Mouse (Mus musculus) G1E (cell line): ENCODE measurements at regions not wholly inside any gene's neighbourhood (a gene's known extent, or its start where the extent isn't known, plus 50 kb on each side); places are given as distances from the start of the nearest gene placed in this dataset.

Source experiments
- ATAC-seq: 2 replicates; pipeline ENCODE4 v1.8.0; 2016; ENCODE audit warnings: mild to moderate bottlenecking; ENCODE audit not compliant: insufficient number of reproducible peaks, poor library complexity, low FRiP score, severe bottlenecking; ENCODE audit errors: extremely low read depth
- DNase-seq: peaks from one replicate; pipeline ENCODE4 v3.0.0; 2012; ENCODE audit warnings: low spot score
- H3K27me3 ChIP-seq: 2 replicates; pipeline ENCODE4 v1.6.1; 2012; ENCODE audit warnings: mild to moderate bottlenecking, low read length, inconsistent platforms; ENCODE audit not compliant: insufficient read depth
- H3K36me3 ChIP-seq: replicated peaks from 2 replicates; pipeline ENCODE3; 2012; ENCODE audit warnings: mild to moderate bottlenecking, inconsistent platforms
- H3K4me1 ChIP-seq: 2 replicates; pipeline ENCODE4 v1.6.1; 2012; ENCODE audit warnings: low read depth, low read length, inconsistent platforms, mixed read lengths; ENCODE audit not compliant: insufficient read depth
- H3K4me3 ChIP-seq: 2 replicates; pipeline ENCODE4 v1.5.1; 2012; ENCODE audit warnings: low read depth, mild to moderate bottlenecking, inconsistent platforms, low read length, moderate library complexity, mixed read lengths
- H3K9me3 ChIP-seq: replicated peaks from 2 replicates; pipeline ENCODE4 v1.6.1; 2012; ENCODE audit warnings: inconsistent platforms
- CTCF ChIP-seq: IDR thresholded peaks from 2 replicates; pipeline ENCODE4 v1.5.1; 2012; ENCODE audit warnings: low read depth, low read length, inconsistent platforms, mixed read lengths
- GATA1 ChIP-seq: IDR thresholded peaks from 2 replicates; pipeline ENCODE4 v1.6.1; 2012; ENCODE audit warnings: borderline replicate concordance, low read length, inconsistent platforms, mixed read lengths
- GATA2 ChIP-seq: IDR thresholded peaks from 2 replicates; pipeline ENCODE4 v1.6.1; 2012; ENCODE audit warnings: low read depth, low read length, inconsistent platforms, borderline replicate concordance
- POLR2AphosphoS5 ChIP-seq: IDR thresholded peaks from 2 replicates; pipeline ENCODE4 v1.6.1; 2012; ENCODE audit warnings: low read depth, low read length, inconsistent platforms; ENCODE audit not compliant: insufficient replicate concordance
- TAL1 ChIP-seq: conservative IDR thresholded peaks from 2 replicates; pipeline ENCODE4 v1.6.1; 2012; ENCODE audit warnings: low read depth, low read length, inconsistent platforms, mixed read lengths

- Histone ChIP-seq H3K4me3 (no peak overlapping the region), H3K27me3 (no peaks in the 10 kb centered on the region), H3K9me3 (no peaks in the 10 kb centered on the region), H3K4me1 (peaks cover under 1% of the 10 kb centered on the region; the same call in 1 of the 2 replicates), H3K36me3 (no peaks in the 10 kb centered on the region)
- DNase-seq (no peak), ATAC-seq (no peak)
- no peak for TF ChIP-seq GATA1
- no peak for TF ChIP-seq TAL1
- TF ChIP-seq CTCF, result no peak
- TF ChIP-seq GATA2, result no peak
- no peak for TF ChIP-seq POLR2AphosphoS5
These were observed 1313.2 kb upstream of the A1bg start for GRCm38 (mm10) chr15:62236056-62236455.

DNA sequence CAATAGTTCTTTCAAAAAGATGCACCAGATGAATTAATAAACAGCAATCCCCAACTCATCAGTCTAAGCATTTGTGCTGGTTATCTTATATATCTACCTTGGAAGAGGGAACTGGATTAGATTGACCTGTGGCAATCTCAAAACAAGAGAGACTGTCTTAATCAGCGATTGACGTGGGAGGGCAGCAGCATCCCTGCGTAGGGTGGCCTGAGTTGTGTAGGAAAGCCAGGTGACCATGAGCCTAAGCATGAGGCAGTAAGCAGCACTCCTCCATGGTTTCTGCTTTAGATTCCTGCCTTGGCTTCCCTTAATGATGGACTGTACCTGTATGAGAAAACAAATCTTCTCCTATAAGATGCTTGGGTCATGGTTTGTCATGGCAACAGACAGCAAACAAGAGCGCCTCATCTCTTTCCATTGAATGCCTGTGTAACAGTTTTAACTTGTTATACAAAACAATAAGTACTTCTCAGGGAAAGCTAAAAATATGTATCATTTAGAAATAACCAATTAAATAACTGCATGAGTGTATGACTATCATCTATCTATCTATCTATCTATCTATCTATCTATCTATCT is 1311.5 kb upstream of the A1bg start:
- no peak for TF ChIP-seq GATA2
- TF ChIP-seq GATA1, result no peak
- TF ChIP-seq TAL1, result no peak
- TF ChIP-seq CTCF, result no peak
- TF ChIP-seq POLR2AphosphoS5, result no peak
- Histone ChIP-seq H3K4me3 (no peak overlapping the region), H3K9me3 (no peaks in the 10 kb centered on the region), H3K4me1 (peaks cover 18% of the 10 kb centered on the region), H3K27me3 (no peaks in the 10 kb centered on the region), H3K36me3 (peaks cover 4% of the 10 kb centered on the region)
- no peak for DNase-seq
- no peak for ATAC-seq

DNA sequence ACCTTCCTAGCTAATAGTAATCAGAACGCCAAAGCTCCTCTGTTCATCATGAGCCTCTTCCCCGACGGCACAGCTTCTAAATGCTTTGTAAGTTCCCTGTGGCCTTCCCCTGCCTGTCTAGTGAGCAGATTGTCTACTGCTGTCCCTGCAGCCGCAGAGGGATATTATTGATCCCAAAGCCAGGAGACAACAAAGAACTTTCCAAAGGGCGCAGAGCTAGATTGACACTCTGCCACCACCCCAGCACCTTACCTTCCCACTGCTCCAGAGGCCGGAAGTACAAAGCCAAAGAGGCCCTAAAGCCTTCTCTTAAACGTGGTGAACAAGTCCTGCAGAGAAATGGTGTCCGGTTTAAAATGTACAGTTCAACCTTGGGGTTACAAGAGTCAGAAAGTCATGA is 1310.3 kb upstream of the A1bg start:
- H3K36me3 ChIP-seq, result peaks cover 4% of the 10 kb centered on the region
- ATAC-seq, result no peak

DNA sequence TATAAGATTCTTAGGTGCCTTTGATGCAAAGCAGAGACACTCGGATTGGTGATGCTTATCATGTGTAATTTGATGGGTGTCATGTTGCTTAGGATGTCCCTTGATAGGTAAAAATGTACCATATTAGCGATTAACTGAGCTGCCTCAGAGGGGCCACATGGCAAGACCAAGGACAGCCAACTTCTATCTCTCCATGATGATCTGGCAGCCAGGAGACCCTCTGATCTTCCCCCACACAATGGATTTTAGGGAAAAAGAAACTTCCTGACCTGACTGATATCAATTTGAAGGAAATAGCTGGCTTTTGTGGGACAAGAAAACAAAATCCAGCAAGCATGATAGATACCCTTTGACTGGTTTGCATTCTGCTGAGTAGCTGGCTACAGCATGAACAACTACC is 1308.9 kb upstream of the A1bg start:
- H3K9me3 ChIP-seq, result no peaks in the 10 kb centered on the region
- TF ChIP-seq TAL1 (no peak), CTCF (no peak), GATA2 (no peak)
- ATAC-seq (no peak), DNase-seq (no peak)
- H3K36me3 ChIP-seq, result peaks cover 4% of the 10 kb centered on the region
- H3K27me3 ChIP-seq, result no peaks in the 10 kb centered on the region
- no peak overlapping the region for H3K4me3 ChIP-seq
- peaks cover 26% of the 10 kb centered on the region for H3K4me1 ChIP-seq

More for the DNA sequence above, 1310.3 kb upstream of the A1bg start:
- Histone ChIP-seq H3K4me1 (peaks cover 26% of the 10 kb centered on the region), H3K27me3 (no peaks in the 10 kb centered on the region), H3K9me3 (no peaks in the 10 kb centered on the region), H3K4me3 (no peak overlapping the region)
- DNase-seq, result no peak
- TF ChIP-seq CTCF (no peak), POLR2AphosphoS5 (no peak), GATA2 (no peak)

DNA sequence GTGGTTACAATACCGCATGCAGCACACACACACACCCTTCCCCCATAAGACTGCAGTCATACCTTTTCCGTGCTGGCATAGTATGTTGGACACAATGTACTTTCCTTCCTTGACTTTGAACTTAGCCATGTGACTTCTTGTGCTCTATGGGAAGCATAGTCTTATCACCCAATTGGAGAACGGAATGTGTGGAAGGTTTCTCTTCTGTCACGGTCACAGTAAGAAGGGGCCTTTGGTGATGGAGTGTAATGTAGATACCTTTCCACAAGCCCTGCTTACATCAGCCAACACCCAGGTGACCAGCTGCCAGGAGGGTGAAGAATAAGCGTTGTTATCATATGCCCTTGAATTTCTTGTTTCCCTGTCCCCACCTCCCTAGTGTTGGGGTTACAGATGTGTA is 1308.0 kb upstream of the A1bg start:
- Histone ChIP-seq H3K27me3 (no peaks in the 10 kb centered on the region), H3K9me3 (no peaks in the 10 kb centered on the region), H3K4me3 (no peak overlapping the region), H3K36me3 (peaks cover 4% of the 10 kb centered on the region), H3K4me1 (peaks cover 26% of the 10 kb centered on the region)
- TF ChIP-seq POLR2AphosphoS5, result no peak
- TF ChIP-seq GATA1, result no peak
- no peak for TF ChIP-seq TAL1
- TF ChIP-seq CTCF, result no peak
- TF ChIP-seq GATA2, result no peak
- no peak; the same call in 1 of the 2 replicates for ATAC-seq
- DNase-seq, result no peak

GRCm38 (mm10) chr15:62229491-62230283 is 1306.9 kb upstream of the A1bg start:
- Histone ChIP-seq H3K36me3 (peaks cover 4% of the 10 kb centered on the region), H3K4me1 (peaks cover 35% of the 10 kb centered on the region), H3K27me3 (no peaks in the 10 kb centered on the region), H3K4me3 (peak overlapping the region; percentile 22; the same call in 1 of the 2 replicates), H3K9me3 (no peaks in the 10 kb centered on the region)
- DNase-seq (peak; percentile 38), ATAC-seq (peak; percentile 64)
- TF ChIP-seq GATA2 (no peak), POLR2AphosphoS5 (no peak), CTCF (no peak), TAL1 (no peak), GATA1 (no peak)

GRCm38 (mm10) chr15:62229023-62229422 is 1306.2 kb upstream of the A1bg start:
- Histone ChIP-seq H3K9me3 (no peaks in the 10 kb centered on the region), H3K4me3 (no peak overlapping the region; the same call in 1 of the 2 replicates), H3K27me3 (no peaks in the 10 kb centered on the region), H3K4me1 (peaks cover 42% of the 10 kb centered on the region), H3K36me3 (peaks cover 4% of the 10 kb centered on the region)
- TF ChIP-seq TAL1, result no peak
- no peak for TF ChIP-seq GATA2
- TF ChIP-seq POLR2AphosphoS5, result no peak
- TF ChIP-seq CTCF, result no peak
- TF ChIP-seq GATA1, result no peak
- ATAC-seq (no peak), DNase-seq (no peak)
